Mouse (Mus musculus) forebrain, embryonic 16.5 days (tissue): ENCODE results near the gene Sbp. TPM values are rescaled to one million over a fixed set of nuclear protein-coding genes. Genes with fewer than 3 reads are reported as not detected.

ENCODE experiments used
- ATAC-seq: fragments of 200-750 bp; cut with Nextera tagmentation; 2 replicates; pipeline ENCODE4 v1.8.0; 2017; ENCODE audit warnings: mild to moderate bottlenecking, moderate library complexity
- H3K27ac ChIP-seq: fragments of 300-500 bp; sonication (generic); 2 replicates; pipeline ENCODE4 v1.5.1; 2014; ENCODE audit warnings: low read length, control low read depth
- H3K27me3 ChIP-seq: fragments of 300-500 bp; sonication (generic); replicated peaks from 2 replicates; pipeline ENCODE4 v1.6.1; 2014; ENCODE audit warnings: low read length; ENCODE audit not compliant: control insufficient read depth, insufficient read depth
- H3K36me3 ChIP-seq: fragments of 300-500 bp; sonication (generic); 2 replicates; pipeline ENCODE4 v1.6.1; 2014; ENCODE audit not compliant: control insufficient read depth, insufficient read depth
- H3K4me1 ChIP-seq: fragments of 300-500 bp; sonication (generic); replicated peaks from 2 replicates; pipeline ENCODE4 v1.6.1; 2014; ENCODE audit warnings: low read length; ENCODE audit not compliant: control insufficient read depth, insufficient read depth
- H3K4me2 ChIP-seq: fragments of 300-500 bp; sonication (generic); 2 replicates; pipeline ENCODE4 v1.6.1; 2014; ENCODE audit warnings: mild to moderate bottlenecking, low read length, control low read depth
- H3K4me3 ChIP-seq: fragments of 300-500 bp; sonication (generic); replicated peaks from 2 replicates; pipeline ENCODE4 v1.5.1; 2014; ENCODE audit warnings: mild to moderate bottlenecking, low read length, control low read depth
- H3K9ac ChIP-seq: fragments of 300-500 bp; sonication (generic); replicated peaks from 2 replicates; pipeline ENCODE4 v1.6.1; 2014; ENCODE audit warnings: low read depth, low read length, control low read depth
- H3K9me3 ChIP-seq: fragments of 300-500 bp; sonication (generic); 2 replicates; pipeline ENCODE4 v1.6.1; 2016; ENCODE audit warnings: low read length; ENCODE audit not compliant: control insufficient read depth
- WGBS: fragments of 180-500 bp; shearing (Covaris S2); extraction: QIAGEN DNeasy Blood & Tissue Kit; methylation state at CpG from one replicate; pipeline ENCODE4 v1.1.7; 2014; 5-methylcytosine and 5-hydroxymethylcytosine counted together
- polyA plus RNA-seq: library from polyadenylated mRNA; unstranded; fragments of >200 nt; fragmentation: Nextera tagmentation; extraction: Ambion mirVana; gene quantifications from 2 replicates; pipeline ENCODE4 v1.2.1, GENCODE M21; 2015

Gene Sbp
- polyA plus RNA-seq, 1 experiment from 2014 or later = not detected

- H3K27me3 ChIP-seq = no peaks in the 10 kb centered on the region; the same call in 1 of the 2 replicates
- no peak overlapping the region for H3K4me2 ChIP-seq
- no peaks in the 10 kb centered on the region for H3K36me3 ChIP-seq
- no peak overlapping the region for H3K9ac ChIP-seq
- no peak overlapping the region for H3K27ac ChIP-seq
- H3K9me3 ChIP-seq = no peaks in the 10 kb centered on the region
- ATAC-seq = peak; percentile 94
- 33% methylated on average over 3 of the region's 3 CpGs for WGBS
- no peak overlapping the region for H3K4me3 ChIP-seq
- no peaks in the 10 kb centered on the region for H3K4me1 ChIP-seq
Observed at GRCm38 (mm10) chr17:23960084-23960738, 18.7 kb downstream of the Sbp start.

- Histone ChIP-seq H3K9ac (no peak overlapping the region), H3K9me3 (no peaks in the 10 kb centered on the region), H3K36me3 (no peaks in the 10 kb centered on the region), H3K27me3 (no peaks in the 10 kb centered on the region; the same call in 1 of the 2 replicates), H3K4me3 (no peak overlapping the region), H3K4me1 (peaks cover 3% of the 10 kb centered on the region; the same call in 1 of the 2 replicates), H3K4me2 (no peak overlapping the region), H3K27ac (no peak overlapping the region)
- no peak for ATAC-seq
- 26% methylated on average over 4 of the region's 4 CpGs for WGBS
Observed at GRCm38 (mm10) chr17:23961573-23962122, 20.2 kb downstream of the Sbp start.

GRCm38 (mm10) chr17:23965805-23966425 is 24.4 kb downstream of the Sbp start:
- no peak for ATAC-seq
- Histone ChIP-seq H3K4me2 (no peak overlapping the region), H3K4me3 (no peak overlapping the region), H3K4me1 (peaks cover 3% of the 10 kb centered on the region; the same call in 1 of the 2 replicates), H3K27ac (no peak overlapping the region), H3K9ac (no peak overlapping the region), H3K9me3 (no peaks in the 10 kb centered on the region), H3K27me3 (no peaks in the 10 kb centered on the region; the same call in 1 of the 2 replicates), H3K36me3 (no peaks in the 10 kb centered on the region)
- WGBS = 30% methylated on average over 6 of the region's 6 CpGs

GRCm38 (mm10) chr17:23966658-23967401 is 25.4 kb downstream of the Sbp start:
- 85% methylated on average over 10 of the region's 10 CpGs for whole genome bisulfite sequencing
- peaks cover 3% of the 10 kb centered on the region; the same call in 1 of the 2 replicates for H3K4me1 ChIP-seq

GRCm38 (mm10) chr17:23968780-23969179 is 27.3 kb downstream of the Sbp start:
- no peaks in the 10 kb centered on the region for H3K9me3 ChIP-seq
- WGBS = 56% methylated on average over 2 of the region's 2 CpGs

More at GRCm38 (mm10) chr17:23966658-23967401, 25.4 kb downstream of the Sbp start:
- H3K4me3 ChIP-seq = no peak overlapping the region
- no peaks in the 10 kb centered on the region for H3K36me3 ChIP-seq
- ATAC-seq = no peak
- no peak overlapping the region for H3K4me2 ChIP-seq
- no peaks in the 10 kb centered on the region for H3K9me3 ChIP-seq
- H3K27me3 ChIP-seq = no peaks in the 10 kb centered on the region; the same call in 1 of the 2 replicates
- H3K9ac ChIP-seq = no peak overlapping the region
- H3K27ac ChIP-seq = no peak overlapping the region

GRCm38 (mm10) chr17:23969231-23969630 is 27.8 kb downstream of the Sbp start:
- ATAC-seq = no peak
- Histone ChIP-seq H3K4me1 (peaks cover 3% of the 10 kb centered on the region; the same call in 1 of the 2 replicates), H3K36me3 (no peaks in the 10 kb centered on the region), H3K4me3 (no peak overlapping the region), H3K27me3 (no peaks in the 10 kb centered on the region), H3K9ac (no peak overlapping the region), H3K4me2 (no peak overlapping the region), H3K9me3 (no peaks in the 10 kb centered on the region), H3K27ac (no peak overlapping the region)
- 3% methylated on average over 1 of the region's 1 CpGs for WGBS

More at GRCm38 (mm10) chr17:23968780-23969179, 27.3 kb downstream of the Sbp start:
- Histone ChIP-seq H3K27ac (no peak overlapping the region), H3K4me2 (no peak overlapping the region), H3K36me3 (no peaks in the 10 kb centered on the region), H3K9ac (no peak overlapping the region), H3K4me3 (no peak overlapping the region), H3K4me1 (peaks cover 3% of the 10 kb centered on the region; the same call in 1 of the 2 replicates), H3K27me3 (no peaks in the 10 kb centered on the region)
- no peak for ATAC-seq

GRCm38 (mm10) chr17:23971315-23971714 is 29.8 kb downstream of the Sbp start:
- 82% methylated on average over 9 of the region's 9 CpGs for WGBS
- Histone ChIP-seq H3K36me3 (no peaks in the 10 kb centered on the region), H3K9me3 (no peaks in the 10 kb centered on the region), H3K27me3 (no peaks in the 10 kb centered on the region), H3K9ac (no peak overlapping the region), H3K4me3 (no peak overlapping the region), H3K4me2 (no peak overlapping the region), H3K4me1 (no peaks in the 10 kb centered on the region), H3K27ac (no peak overlapping the region)
- no peak for ATAC-seq

GRCm38 (mm10) chr17:23976665-23977064 is 35.2 kb downstream of the Sbp start:
- no peak overlapping the region for H3K4me3 ChIP-seq
- no peak overlapping the region for H3K9ac ChIP-seq
- no peaks in the 10 kb centered on the region for H3K4me1 ChIP-seq
- no peaks in the 10 kb centered on the region for H3K27me3 ChIP-seq
- H3K9me3 ChIP-seq = no peaks in the 10 kb centered on the region
- H3K36me3 ChIP-seq = no peaks in the 10 kb centered on the region
- no peak overlapping the region for H3K27ac ChIP-seq
- WGBS = 72% methylated on average over 4 of the region's 4 CpGs
- ATAC-seq = no peak
- H3K4me2 ChIP-seq = no peak overlapping the region

- Histone ChIP-seq H3K4me2 (no peak overlapping the region), H3K4me1 (no peaks in the 10 kb centered on the region), H3K9ac (no peak overlapping the region), H3K27me3 (no peaks in the 10 kb centered on the region), H3K9me3 (no peaks in the 10 kb centered on the region), H3K4me3 (no peak overlapping the region), H3K27ac (no peak overlapping the region), H3K36me3 (no peaks in the 10 kb centered on the region)
- ATAC-seq = no peak
- WGBS = 81% methylated on average over 3 of the region's 3 CpGs
Observed at GRCm38 (mm10) chr17:23979471-23979870, 38.0 kb downstream of the Sbp start.
